Mouse (Mus musculus) CD8-positive naive resting alpha-beta T cell, adult 57 days (primary cell): ENCODE data around the gene Zfp202. TPM values are rescaled to one million over a fixed set of nuclear protein-coding genes. Genes with fewer than 3 reads are reported as not detected.

Experiments used
- total RNA-seq: library from RNA; stranded (reverse); gene quantifications from one replicate; pipeline ENCODE4 v1.2.4, GENCODE M21; 2023

The Zfp202 gene
- total RNA-seq, result 3.1 TPM

DNA sequence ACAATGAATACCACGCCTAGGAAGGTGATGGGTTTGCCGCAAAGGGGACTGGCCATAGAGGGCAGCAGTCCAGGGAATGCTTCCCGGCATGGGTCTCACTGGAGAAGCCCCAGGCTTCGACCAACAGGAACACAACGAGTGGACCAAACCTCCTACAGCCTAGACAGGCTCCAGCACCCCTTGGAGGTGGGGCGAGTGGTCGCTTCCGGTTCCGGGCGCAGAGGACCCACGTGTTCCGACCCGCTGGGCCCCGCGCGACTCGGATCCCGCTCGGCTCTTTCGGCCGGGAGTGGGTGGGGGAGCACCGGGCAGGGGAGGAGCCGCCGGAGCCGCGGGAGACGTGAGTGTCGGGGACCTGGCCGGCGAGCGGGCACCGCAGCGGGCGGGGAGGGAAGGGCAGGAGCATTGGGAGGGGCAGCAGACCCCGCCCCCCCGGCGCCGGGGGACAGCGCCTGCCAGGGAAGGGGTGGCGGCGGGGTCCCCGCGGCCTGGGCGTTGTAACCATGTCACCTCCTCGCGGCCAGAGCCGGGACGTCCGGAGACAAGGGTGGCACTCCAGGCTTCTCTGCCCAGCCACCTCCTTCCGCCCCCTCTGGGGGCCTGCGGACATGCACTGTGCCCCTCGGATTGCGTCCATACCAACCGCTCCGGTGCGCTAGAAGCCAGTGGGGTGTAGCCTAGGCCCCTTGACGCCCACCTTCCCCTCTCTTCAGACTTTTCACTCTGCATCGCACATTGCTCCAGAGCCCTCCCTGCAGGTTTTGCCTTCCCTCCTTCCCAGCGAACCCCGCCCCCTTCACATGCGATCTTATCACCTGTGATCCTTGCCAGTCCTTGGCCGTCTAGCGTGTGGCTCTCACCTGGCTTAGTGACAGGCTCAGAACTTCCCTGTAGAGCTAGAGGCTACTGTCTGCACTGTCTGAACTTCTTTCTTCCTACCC, at the start of gene Zfp202:
Gene Zfp202, plus strand, starts transcription at position 219 of the 941 bp plus-strand sequence.

DNA sequence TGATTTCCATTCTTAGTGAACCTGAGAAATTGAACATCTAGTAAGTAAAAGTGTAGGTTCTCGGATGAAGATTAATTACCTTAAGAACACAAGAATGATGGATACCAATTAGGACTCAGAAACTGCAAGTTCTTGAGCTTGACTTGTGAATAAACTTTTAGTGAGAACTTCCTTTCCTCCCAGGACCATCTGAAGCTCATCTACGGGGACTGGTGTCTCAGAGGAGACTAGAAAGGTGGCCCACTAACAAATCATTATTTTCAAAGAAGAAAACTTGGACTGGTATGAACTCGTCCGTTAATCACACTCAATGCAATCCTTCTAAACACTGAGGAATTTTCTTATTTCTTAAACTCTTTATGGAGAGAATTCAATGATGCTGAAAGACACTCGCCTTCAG, 11.5 kb upstream of the Zfp202 start, which contains the start of gene Olfr986:
Gene Olfr986, plus strand, starts transcription at position 301 of the 400 bp plus-strand sequence.

Other genes starting within 250 kb of the Zfp202 start
- gene Olfr975, start 240.3 kb upstream of the Zfp202 start, total RNA-seq, result not detected
- not detected for gene Olfr976, start 231.2 kb upstream of the Zfp202 start, total RNA-seq
- not detected for gene Olfr978, start 200.2 kb upstream of the Zfp202 start, total RNA-seq
- not detected for gene Olfr979, start 188.9 kb upstream of the Zfp202 start, total RNA-seq
- not detected for gene Olfr980, start 182.7 kb upstream of the Zfp202 start, total RNA-seq
- not detected for gene Olfr981, start 170.9 kb upstream of the Zfp202 start, total RNA-seq
- gene Olfr982, start 118.5 kb upstream of the Zfp202 start, total RNA-seq, result not detected
- not detected for gene Olfr983, start 98.7 kb upstream of the Zfp202 start, total RNA-seq
- not detected for gene Olfr984, start 78.1 kb upstream of the Zfp202 start, total RNA-seq
- not detected for gene Olfr985, start 62.1 kb upstream of the Zfp202 start, total RNA-seq
- not detected for gene Tmem225, start 44.2 kb upstream of the Zfp202 start, total RNA-seq
- gene Olfr986, start 11.4 kb upstream of the Zfp202 start, total RNA-seq, result not detected
- not detected for gene Scn3b, start 76.9 kb downstream of the Zfp202 start, total RNA-seq